ENCODE assay signal across 8 mouse cellular contexts in the genomic region with DNA sequence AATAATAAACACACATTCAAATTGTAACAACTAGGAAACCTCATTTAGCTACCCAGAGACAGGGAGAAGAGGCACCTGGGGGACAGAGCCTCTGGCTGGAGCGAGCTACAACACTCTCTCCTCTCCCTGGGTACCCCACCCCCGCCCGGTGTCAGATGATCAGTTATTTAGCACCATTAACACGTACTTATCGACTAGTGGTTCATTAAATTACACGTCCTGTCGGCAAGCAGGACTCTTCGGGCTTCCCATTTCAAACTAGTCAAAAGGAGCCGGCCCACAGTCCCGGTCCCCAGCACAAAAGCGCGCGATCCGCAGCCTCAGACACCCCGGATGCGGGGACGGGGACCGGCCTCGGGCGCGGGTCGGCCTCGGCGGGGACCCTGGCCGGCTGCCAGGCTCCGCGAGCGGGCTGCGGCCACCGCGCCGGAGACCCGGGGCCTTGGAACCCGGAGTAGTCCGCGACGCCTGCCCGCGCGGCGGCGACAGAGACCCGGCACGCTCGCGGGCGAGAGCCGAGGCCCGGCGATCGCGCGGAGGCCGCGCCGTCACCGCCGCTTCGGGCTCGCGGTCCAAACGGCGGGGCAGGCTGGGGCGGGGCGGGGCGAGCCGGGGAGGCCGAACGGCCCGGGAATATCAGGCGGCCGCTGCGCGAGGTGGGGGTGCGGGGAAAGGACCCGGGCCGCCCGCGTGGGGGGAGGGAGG. TPM values are rescaled to one million over a fixed set of nuclear protein-coding genes. Genes with fewer than 3 reads are reported as not detected.
A peak's percentile ranks its signal among the peaks of the same experiment; 100 is the strongest.
DNase-seq lines count a peak whose midpoint lies in the region; ATAC-seq and TF ChIP-seq lines count a peak whose summit lies in the region.

No protein-coding gene starts in this region.

- DNase-seq in lung, adult 2 months = peak; percentile 68
- no peak for DNase-seq in lung, postnatal 4 days
- DNase-seq in brain, adult 2 months (ENCODE audit: low read depth, low spot score) = peak; percentile 64
- DNase-seq in liver, postnatal 0 days = peak; percentile 70
- no peak for DNase-seq in urinary bladder, postnatal 10 days (ENCODE audit: low spot score)

- peak overlapping the region; percentile 77 for H3K4me3 ChIP-seq in lung, adult 2 months (replicated peaks; ENCODE audit: extremely low read depth, low read depth, low read length)
- peak overlapping the region; percentile 80 for H3K4me3 ChIP-seq in forebrain, embryonic 16.5 days (replicated peaks; ENCODE audit: low read length)
- H3K4me3 ChIP-seq in intestine, embryonic 16.5 days (ENCODE audit: low read length) = peak overlapping the region; percentile 85
- H3K4me3 ChIP-seq in liver, postnatal 0 days (ENCODE audit: low read depth, low read length) = peak overlapping the region; percentile 87
- H3K4me3 ChIP-seq in neural tube, embryonic 15.5 days (replicated peaks) = peak overlapping the region; percentile 82

- H3K9ac ChIP-seq in forebrain, embryonic 16.5 days (replicated peaks; ENCODE audit: low read depth, low read length) = peak overlapping the region; percentile 94
- peak overlapping the region; percentile 94 for H3K9ac ChIP-seq in intestine, embryonic 16.5 days (ENCODE audit: low read depth, low read length)
- H3K9ac ChIP-seq in liver, postnatal 0 days (replicated peaks) = peak overlapping the region; percentile 93
- peak overlapping the region; percentile 93 for H3K9ac ChIP-seq in neural tube, embryonic 15.5 days (replicated peaks)

- peak; percentile 61 for ATAC-seq in forebrain, embryonic 16.5 days
- peak; percentile 85 for ATAC-seq in intestine, embryonic 16.5 days
- ATAC-seq in liver, postnatal 0 days = peak; percentile 81
- ATAC-seq in neural tube, embryonic 15.5 days (ENCODE audit: low FRiP score) = peak; percentile 78

- H3K9me3 ChIP-seq in forebrain, embryonic 16.5 days (ENCODE audit: control insufficient read depth, low read length) = no peaks in the 10 kb centered on the region
- no peaks in the 10 kb centered on the region for H3K9me3 ChIP-seq in intestine, embryonic 16.5 days (ENCODE audit: control insufficient read depth, low read length)
- H3K9me3 ChIP-seq in liver, postnatal 0 days (ENCODE audit: low read length) = no peaks in the 10 kb centered on the region
- no peaks in the 10 kb centered on the region for H3K9me3 ChIP-seq in neural tube, embryonic 15.5 days (replicated peaks)

- H3K4me2 ChIP-seq in forebrain, embryonic 16.5 days (ENCODE audit: low read length) = peak overlapping the region; percentile 60
- peak overlapping the region; percentile 57 for H3K4me2 ChIP-seq in intestine, embryonic 16.5 days (ENCODE audit: low read depth, low read length)
- peak overlapping the region; percentile 75 for H3K4me2 ChIP-seq in liver, postnatal 0 days (ENCODE audit: low read depth, low read length)
- peak overlapping the region; percentile 59 for H3K4me2 ChIP-seq in neural tube, embryonic 15.5 days

- under 1% methylated on average over 74 of the region's 79 CpGs for WGBS in lung, adult 2 months
- under 1% methylated on average over 46 of the region's 79 CpGs for WGBS in forebrain, embryonic 16.5 days
- WGBS in intestine, embryonic 16.5 days = under 1% methylated on average over 52 of the region's 79 CpGs
- 0% methylated on average over 70 of the region's 79 CpGs for WGBS in liver, postnatal 0 days (ENCODE audit: insufficient replicate concordance)
- WGBS in neural tube, embryonic 15.5 days = under 1% methylated on average over 67 of the region's 79 CpGs

- TF ChIP-seq EP300 in liver, postnatal 0 days (IDR thresholded peaks at IDR 0.05; ENCODE audit: low read depth) = no peak

- H3K36me3 ChIP-seq in forebrain, embryonic 16.5 days (ENCODE audit: control insufficient read depth, insufficient read depth) = no peaks in the 10 kb centered on the region
- H3K36me3 ChIP-seq in intestine, embryonic 16.5 days (ENCODE audit: control insufficient read depth, insufficient read depth, low read length) = no peaks in the 10 kb centered on the region
- H3K36me3 ChIP-seq in liver, postnatal 0 days (replicated peaks; ENCODE audit: insufficient read depth, low read length) = 0 out of 2 replicates have a peak, but pooled peaks cover under 1% of the 10 kb centered on the region
- no peaks in the 10 kb centered on the region for H3K36me3 ChIP-seq in neural tube, embryonic 15.5 days

- peaks cover 3% of the 10 kb centered on the region; the same call in 1 of the 2 replicates for H3K4me1 ChIP-seq in lung, adult 2 months (ENCODE audit: control insufficient read depth, insufficient read depth, low read length)
- peaks cover 14% of the 10 kb centered on the region for H3K4me1 ChIP-seq in forebrain, embryonic 16.5 days (replicated peaks; ENCODE audit: control insufficient read depth, insufficient read depth, low read length)
- H3K4me1 ChIP-seq in intestine, embryonic 16.5 days (ENCODE audit: control insufficient read depth, insufficient read depth, low read length) = peaks cover 12% of the 10 kb centered on the region
- H3K4me1 ChIP-seq in liver, postnatal 0 days (ENCODE audit: insufficient read depth) = peaks cover 12% of the 10 kb centered on the region; the same call in 1 of the 2 replicates
- peaks cover 28% of the 10 kb centered on the region for H3K4me1 ChIP-seq in neural tube, embryonic 15.5 days

- no peaks in the 10 kb centered on the region for H3K27me3 ChIP-seq in forebrain, embryonic 16.5 days (replicated peaks; ENCODE audit: control insufficient read depth, insufficient read depth, low read length)
- no peaks in the 10 kb centered on the region for H3K27me3 ChIP-seq in intestine, embryonic 16.5 days (replicated peaks; ENCODE audit: control insufficient read depth, insufficient read depth, low read length)
- H3K27me3 ChIP-seq in liver, postnatal 0 days (ENCODE audit: insufficient read depth, low read length) = no peaks in the 10 kb centered on the region
- H3K27me3 ChIP-seq in neural tube, embryonic 15.5 days (replicated peaks) = no peaks in the 10 kb centered on the region

- no peak for TF ChIP-seq CTCF in lung, adult 2 months (IDR thresholded peaks at IDR 0.05; ENCODE audit: insufficient read depth, low read length)
- no peak for TF ChIP-seq CTCF in liver, postnatal 0 days (IDR thresholded peaks at IDR 0.05; ENCODE audit: low read depth)

- no peak for TF ChIP-seq POLR2A in lung, adult 2 months (IDR thresholded peaks at IDR 0.05; ENCODE audit: borderline replicate concordance, extremely low read depth, low read depth, low read length)

- H3K27ac ChIP-seq in forebrain, embryonic 16.5 days (ENCODE audit: low read length) = peak overlapping the region; percentile 99
- H3K27ac ChIP-seq in intestine, embryonic 16.5 days (ENCODE audit: low read length) = peak overlapping the region; percentile 97
- peak overlapping the region; percentile 99 for H3K27ac ChIP-seq in liver, postnatal 0 days (ENCODE audit: low read depth)
- peak overlapping the region; percentile 98 for H3K27ac ChIP-seq in neural tube, embryonic 15.5 days (replicated peaks)

RNA-seq across cellular contexts. Expression of a gene that starts 0.7 kb away (rescaled TPM):
- 22.6 and 45.9 TPM in 2 replicates for polyA plus RNA-seq in lung, adult 2 months (2012; rRNA removed)
- polyA plus RNA-seq in forebrain, embryonic 16.5 days (2015; fragmentation: Nextera tagmentation; extraction: Ambion mirVana) = 43.9 and 44.0 TPM in 2 replicates
- polyA plus RNA-seq in intestine, embryonic 16.5 days (2015; fragmentation: Nextera tagmentation; extraction: Ambion mirVana) = 16.2 and 16.8 TPM in 2 replicates
- polyA plus RNA-seq in liver, postnatal 0 days (2015; fragmentation: Nextera tagmentation; extraction: Ambion mirVana) = 9.6 and 12.4 TPM in 2 replicates
- polyA plus RNA-seq in neural tube, embryonic 15.5 days (2015; fragmentation: Nextera tagmentation; extraction: Ambion mirVana) = 37.1 and 40.2 TPM in 2 replicates

Comparison
In these comparisons a context has a peak if more than half of its experiments do, and no peak if none do; other contexts are left out.
1. DNase-seq: peak in lung, adult 2 months (single experiment), brain, adult 2 months (single experiment) and liver, postnatal 0 days (single experiment); none in lung, postnatal 4 days (0 of 2) and urinary bladder, postnatal 10 days (single experiment).
2. Peak in every context shown above with its lines, with median percentiles within 50 percentile points of each other: H3K4me3 ChIP-seq, ATAC-seq, H3K27ac ChIP-seq, H3K4me2 ChIP-seq and H3K9ac ChIP-seq.